Mouse (Mus musculus) lung, adult 2 months (tissue): ENCODE data around the gene Ube2j1. TPM values are rescaled to one million over a fixed set of nuclear protein-coding genes. Genes with fewer than 3 reads are reported as not detected.

Experiments
- DNase-seq: peaks from one replicate; pipeline ENCODE4 v3.0.0; 2022
- H3K4me1 ChIP-seq: fragments of 200-500 bp; 2 replicates; pipeline ENCODE4 v1.6.1; 2011; ENCODE audit warnings: low read length; ENCODE audit not compliant: control insufficient read depth, insufficient read depth
- H3K4me3 ChIP-seq: fragments of 200-500 bp; replicated peaks from 2 replicates; pipeline ENCODE3; 2011; ENCODE audit warnings: low read depth, mild to moderate bottlenecking, control low read depth, low read length; ENCODE audit errors: extremely low read depth
- CTCF ChIP-seq: fragments of 200-500 bp; IDR thresholded peaks from 2 replicates; pipeline ENCODE4 v1.5.1; 2011; ENCODE audit warnings: mild to moderate bottlenecking, low read length, control low read depth; ENCODE audit not compliant: insufficient read depth
- POLR2A ChIP-seq: fragments of 200-500 bp; IDR thresholded peaks from 2 replicates; pipeline ENCODE4 v1.6.1; 2011; ENCODE audit warnings: low read depth, mild to moderate bottlenecking, control low read depth, low read length, borderline replicate concordance; ENCODE audit errors: extremely low read depth
- WGBS: fragments of 180-500 bp; shearing (Covaris S2); methylation state at CpG from one replicate; pipeline ENCODE4 v1.1.7; 2018; 5-methylcytosine and 5-hydroxymethylcytosine counted together
- polyA plus RNA-seq: library from polyadenylated mRNA; depleted of rRNA; stranded (reverse); fragments of >200 nt; gene quantifications from 2 replicates; pipeline ENCODE4 v1.2.3, GENCODE M21; 2012

Gene Ube2j1
- polyA plus RNA-seq, 1 experiment, result 17.9 TPM

DNA sequence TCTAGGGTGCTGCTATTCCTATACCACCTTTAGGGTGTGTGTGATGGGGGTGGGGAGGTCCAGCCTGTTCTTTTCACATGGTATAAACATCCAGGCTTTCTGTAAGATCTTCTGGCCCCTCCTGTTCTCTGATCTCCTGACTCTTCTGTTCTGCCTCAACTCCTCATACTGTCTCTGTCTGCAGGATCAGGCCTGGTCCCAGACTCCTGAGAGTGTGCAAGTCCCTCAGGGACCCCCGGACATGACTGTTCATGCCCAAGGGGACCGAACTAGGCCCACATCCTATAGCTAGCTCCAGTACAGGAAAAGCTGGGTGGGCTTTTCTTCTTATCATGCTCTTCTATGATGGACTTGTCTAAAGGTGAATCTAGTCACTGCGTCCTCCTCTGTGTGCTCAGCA is 36.1 kb downstream of the Ube2j1 start:
- WGBS, result 91% methylated on average over 3 of the region's 3 CpGs

DNA sequence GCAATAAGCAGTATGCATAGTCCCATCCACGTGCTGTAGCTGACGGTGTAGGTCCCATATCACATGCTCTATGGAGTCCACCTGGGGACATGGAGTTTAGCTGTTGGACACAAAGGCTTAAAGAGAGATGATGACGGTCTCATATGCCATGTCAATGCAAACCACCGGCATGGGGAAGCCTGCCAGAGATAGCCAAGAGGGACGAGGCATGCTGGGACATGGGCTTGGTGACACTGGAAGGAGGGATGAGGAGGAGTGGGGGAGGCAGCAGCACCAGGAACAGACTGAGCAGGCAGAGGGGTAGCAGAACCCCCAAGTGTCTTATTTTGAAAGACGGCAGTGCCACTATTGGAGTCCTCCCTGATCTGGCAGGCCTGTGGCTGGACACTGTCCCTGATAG is 36.6 kb downstream of the Ube2j1 start:
- 92% methylated on average over 6 of the region's 6 CpGs for WGBS
- Histone ChIP-seq H3K4me1 (no peaks in the 10 kb centered on the region), H3K4me3 (no peak overlapping the region)
- TF ChIP-seq CTCF (no peak), POLR2A (no peak)
- no peak for DNase-seq

More for the DNA sequence above, 36.1 kb downstream of the Ube2j1 start:
- TF ChIP-seq POLR2A (no peak), CTCF (no peak)
- DNase-seq, result no peak
- no peak overlapping the region for H3K4me3 ChIP-seq
- no peaks in the 10 kb centered on the region for H3K4me1 ChIP-seq

DNA sequence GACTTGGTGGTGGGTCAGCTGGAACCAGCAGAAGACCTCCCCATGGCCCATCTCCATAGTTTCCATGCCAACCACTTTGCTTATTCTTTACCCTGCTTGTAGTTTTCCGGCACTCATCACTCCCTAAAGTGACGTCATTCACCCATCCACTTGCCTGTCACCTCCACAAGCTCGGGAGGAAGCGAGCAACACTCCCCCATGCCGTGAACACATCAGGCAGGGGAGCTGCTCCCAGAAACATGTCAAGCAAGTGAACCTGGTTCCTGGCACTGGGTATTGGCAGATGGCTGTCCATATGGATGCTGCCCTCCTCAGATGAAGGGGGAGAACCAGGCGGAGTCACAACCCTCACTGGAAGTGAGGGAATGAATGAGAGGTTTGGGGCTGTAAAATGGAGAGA is 37.7 kb downstream of the Ube2j1 start:
- 58% methylated on average over 6 of the region's 6 CpGs for WGBS
- no peak for TF ChIP-seq CTCF
- no peak for TF ChIP-seq POLR2A
- Histone ChIP-seq H3K4me3 (no peak overlapping the region), H3K4me1 (no peaks in the 10 kb centered on the region)
- no peak for DNase-seq

DNA sequence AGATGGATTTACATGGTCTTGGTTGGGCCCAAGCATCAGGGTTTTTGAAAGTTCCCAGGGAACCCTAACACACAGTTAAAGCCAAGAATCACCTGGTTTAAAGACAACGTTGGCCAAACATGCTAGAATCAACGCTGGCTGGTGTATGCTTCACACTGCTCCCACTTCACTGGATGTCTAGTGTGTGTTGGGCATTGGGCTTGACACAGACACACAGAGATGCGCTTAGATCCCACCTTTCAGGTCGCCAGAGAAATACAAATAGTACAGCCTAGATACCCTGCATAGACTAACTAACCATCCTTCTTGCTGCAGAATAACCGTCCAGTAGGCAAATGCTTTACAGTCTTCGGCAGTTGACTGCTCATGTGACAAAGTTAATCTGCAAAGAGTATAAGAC is 39.1 kb downstream of the Ube2j1 start:
- no peak overlapping the region for H3K4me3 ChIP-seq
- H3K4me1 ChIP-seq, result no peaks in the 10 kb centered on the region
- TF ChIP-seq CTCF (no peak), POLR2A (no peak)
- WGBS, result 87% methylated on average over 6 of the region's 6 CpGs
- DNase-seq, result no peak

DNA sequence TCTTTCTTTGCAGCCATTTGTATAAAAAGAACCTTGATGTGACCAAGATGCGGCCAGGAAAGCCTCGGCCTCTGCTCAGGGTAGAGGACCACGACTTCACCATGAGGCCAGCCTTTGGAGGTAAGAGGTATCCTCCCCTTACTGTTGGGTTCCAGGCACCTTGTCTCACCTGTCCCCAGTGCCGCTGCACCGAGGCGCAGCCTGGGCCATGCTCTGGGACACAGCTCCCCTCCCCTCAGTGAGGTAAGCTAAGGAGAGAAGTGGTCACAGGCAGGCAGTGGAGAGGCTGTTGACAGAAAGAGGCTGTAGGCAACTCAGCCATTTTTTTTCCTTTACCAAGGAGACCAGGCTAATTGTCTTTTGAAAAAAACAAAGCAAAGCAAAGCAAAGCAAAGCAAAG is 40.1 kb downstream of the Ube2j1 start:
- Histone ChIP-seq H3K4me3 (no peak overlapping the region), H3K4me1 (no peaks in the 10 kb centered on the region)
- TF ChIP-seq CTCF (no peak), POLR2A (no peak)
- no peak for DNase-seq
- WGBS, result 84% methylated on average over 6 of the region's 6 CpGs

DNA sequence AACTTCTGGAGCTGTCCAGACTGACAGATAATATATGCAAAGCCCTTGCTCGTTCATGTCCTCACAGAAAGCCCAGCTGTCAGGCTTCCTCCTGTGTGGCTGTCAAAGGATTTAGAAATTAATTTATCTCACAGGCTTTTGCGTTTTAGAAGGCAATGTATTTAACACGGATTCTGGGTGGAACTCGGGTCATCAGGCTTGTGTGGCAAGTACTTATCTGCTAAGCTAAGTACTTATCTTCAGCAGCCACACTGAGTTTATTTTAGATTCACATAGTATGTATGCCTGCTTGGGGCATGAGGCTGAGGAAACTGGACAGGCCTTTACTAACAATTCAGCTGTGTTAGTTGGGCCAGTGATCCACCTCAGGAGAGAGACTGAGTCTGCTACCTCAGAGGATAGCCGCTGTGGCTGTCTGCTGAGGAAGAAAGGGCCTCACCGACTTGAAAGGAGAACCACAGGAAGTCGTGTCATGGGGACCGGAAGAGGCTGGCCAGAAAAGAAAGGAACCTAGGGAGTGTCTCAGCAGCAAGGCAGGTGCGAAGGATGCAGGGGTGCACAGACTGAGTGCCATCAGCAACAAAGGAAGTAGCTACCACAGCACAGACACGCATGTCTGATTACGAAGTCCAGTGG is 41.4 kb downstream of the Ube2j1 start:
- no peak for DNase-seq
- no peaks in the 10 kb centered on the region for H3K4me1 ChIP-seq
- TF ChIP-seq CTCF (no peak), POLR2A (no peak)
- 32% methylated on average over 11 of the region's 11 CpGs for whole genome bisulfite sequencing
- no peak overlapping the region for H3K4me3 ChIP-seq

DNA sequence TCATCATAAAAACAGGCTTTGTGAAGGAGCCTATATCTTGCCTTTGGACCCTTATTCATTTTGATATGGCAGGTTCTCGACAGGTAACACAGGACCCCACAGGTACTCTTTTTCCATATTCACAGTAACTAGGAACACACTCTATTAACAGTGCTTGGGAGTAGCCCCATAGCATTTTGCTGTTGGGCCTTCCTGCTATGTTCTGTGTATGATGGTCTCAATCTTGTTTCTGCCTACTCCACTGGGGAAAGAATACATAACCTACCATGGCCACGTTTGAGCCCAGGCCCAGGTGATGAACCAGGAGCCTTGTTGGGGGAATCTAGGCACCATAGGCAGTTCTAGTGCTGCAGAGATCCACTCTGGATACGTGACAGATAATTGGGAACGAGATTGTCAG is 43.2 kb downstream of the Ube2j1 start:
- DNase-seq, result no peak
- H3K4me3 ChIP-seq, result no peak overlapping the region
- TF ChIP-seq POLR2A (no peak), CTCF (no peak)
- no peaks in the 10 kb centered on the region for H3K4me1 ChIP-seq
- WGBS, result 74% methylated on average over 4 of the region's 4 CpGs

DNA sequence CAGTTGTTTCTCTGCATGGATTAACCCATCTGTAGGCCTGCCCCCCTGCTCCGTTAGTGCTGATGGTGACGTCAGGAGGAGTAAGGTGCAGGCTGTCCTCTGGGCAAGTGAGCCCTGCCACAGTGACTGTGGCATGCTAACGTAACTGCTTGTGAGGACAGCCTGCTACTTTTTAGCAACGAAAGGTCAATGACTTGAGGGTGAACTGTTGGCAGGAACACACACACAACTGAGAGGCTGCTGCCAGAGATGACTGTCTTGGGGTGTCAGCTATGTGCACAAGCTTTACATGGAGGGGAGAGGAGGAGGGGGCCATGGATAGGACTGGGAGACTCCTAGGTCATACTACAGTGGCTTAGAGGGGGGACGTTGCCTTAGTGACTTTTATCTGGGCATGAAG is 43.6 kb downstream of the Ube2j1 start:
- Histone ChIP-seq H3K4me3 (no peak overlapping the region), H3K4me1 (no peaks in the 10 kb centered on the region)
- TF ChIP-seq POLR2A (no peak), CTCF (no peak)
- no peak for DNase-seq
- 64% methylated on average over 5 of the region's 5 CpGs for WGBS

DNA sequence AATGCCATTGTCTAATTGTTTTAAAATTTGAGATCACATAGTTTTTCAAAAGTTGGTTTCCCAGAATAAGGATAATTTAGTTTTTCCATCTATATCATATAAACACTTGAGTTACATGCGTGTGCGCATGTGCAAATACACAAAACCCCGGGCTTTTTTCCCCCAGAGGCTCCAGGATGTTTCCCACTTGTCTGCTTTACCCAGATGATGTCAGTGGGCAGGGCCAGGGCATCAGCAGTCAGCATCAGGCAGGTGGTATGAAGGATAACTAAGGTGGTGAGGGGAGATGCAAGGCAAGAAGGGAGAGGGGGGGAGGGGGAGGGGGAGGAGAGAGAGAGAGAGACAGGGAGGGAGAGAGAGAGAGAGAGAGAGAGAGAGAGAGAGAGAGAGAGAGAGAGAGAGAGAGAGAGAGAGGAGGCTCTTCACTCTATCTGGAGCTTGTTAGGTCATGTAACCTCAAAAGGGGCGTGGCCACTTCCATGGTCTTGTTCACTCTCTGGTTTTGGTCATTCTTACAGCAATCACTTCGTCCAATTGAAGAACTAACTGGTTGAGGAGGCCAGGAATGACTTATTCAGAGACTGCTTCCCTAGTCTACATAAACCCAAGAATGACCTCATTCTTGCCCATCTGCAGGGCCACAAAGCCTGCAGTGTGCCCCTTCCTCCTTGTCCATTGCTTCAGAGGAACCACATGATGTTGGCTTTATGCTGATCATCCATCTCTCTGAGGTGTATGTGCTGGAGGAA is 44.7 kb downstream of the Ube2j1 start:
- DNase-seq, result no peak

DNA sequence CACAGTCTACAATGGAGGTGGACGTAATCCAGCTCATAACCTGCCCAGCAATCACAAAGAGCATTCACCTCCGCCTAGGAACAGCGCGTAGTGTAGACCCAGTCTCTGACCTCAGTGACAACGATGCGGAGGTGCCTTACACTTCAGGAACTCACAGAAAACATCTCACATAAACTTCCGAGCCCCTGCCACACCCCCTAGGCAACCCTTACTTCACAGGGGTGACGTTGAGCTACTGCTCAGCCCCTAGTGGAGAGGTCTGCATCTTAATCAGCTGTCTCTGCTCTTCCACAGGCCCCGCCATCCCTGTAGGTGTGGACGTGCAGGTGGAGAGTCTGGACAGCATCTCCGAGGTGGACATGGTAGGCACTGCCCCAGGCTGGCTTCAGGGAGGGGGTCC is 45.9 kb downstream of the Ube2j1 start:
- Histone ChIP-seq H3K4me1 (no peaks in the 10 kb centered on the region), H3K4me3 (no peak overlapping the region)
- WGBS, result 77% methylated on average over 11 of the region's 11 CpGs
- TF ChIP-seq CTCF, result no peak
- no peak for TF ChIP-seq POLR2A
- DNase-seq, result no peak

More for the DNA sequence above, 44.7 kb downstream of the Ube2j1 start:
- no peak for TF ChIP-seq CTCF
- TF ChIP-seq POLR2A, result no peak
- Histone ChIP-seq H3K4me1 (no peaks in the 10 kb centered on the region), H3K4me3 (no peak overlapping the region)
- 80% methylated on average over 5 of the region's 5 CpGs for WGBS
